In genomic region chr15:63601543-63601942, GRCm38 (mm10) we compare ENCODE assay signal across 8 mouse cellular contexts.
A peak's percentile ranks its signal among the peaks of the same experiment; 100 is the strongest.
DNase-seq lines count a peak whose midpoint lies in the region; ATAC-seq lines count a peak whose summit lies in the region.

No protein-coding gene starts in this region.

- DNase-seq in right cerebral cortex, adult 18-20 months, result peak; percentile 14
- DNase-seq in right cerebral cortex, postnatal 14 days, result no peak
- peak; percentile 57 for DNase-seq in adrenal gland, adult 2 months
- peak; percentile 34 for DNase-seq in induced T-regulatory cell, adult 2 months (ENCODE audit: low read depth)
- peak; percentile 61 for DNase-seq in thymus, postnatal 25 days

- H3K4me3 ChIP-seq in forebrain, embryonic 15.5 days, result no peak overlapping the region
- H3K4me3 ChIP-seq in limb, embryonic 15.5 days, result no peak overlapping the region
- no peak overlapping the region for H3K4me3 ChIP-seq in neural tube, embryonic 12.5 days

- no peaks in the 10 kb centered on the region for H3K4me1 ChIP-seq in forebrain, embryonic 15.5 days
- 0 out of 2 replicates have a peak, but pooled peaks cover 6% of the 10 kb centered on the region for H3K4me1 ChIP-seq in limb, embryonic 15.5 days
- no peaks in the 10 kb centered on the region for H3K4me1 ChIP-seq in neural tube, embryonic 12.5 days

- no peaks in the 10 kb centered on the region for H3K9me3 ChIP-seq in forebrain, embryonic 15.5 days
- H3K9me3 ChIP-seq in limb, embryonic 15.5 days, result no peaks in the 10 kb centered on the region
- H3K9me3 ChIP-seq in neural tube, embryonic 12.5 days, result no peaks in the 10 kb centered on the region

- no peak overlapping the region for H3K4me2 ChIP-seq in forebrain, embryonic 15.5 days (replicated peaks)
- H3K4me2 ChIP-seq in limb, embryonic 15.5 days, result no peak overlapping the region
- no peak overlapping the region for H3K4me2 ChIP-seq in neural tube, embryonic 12.5 days (replicated peaks)

- no peaks in the 10 kb centered on the region for H3K36me3 ChIP-seq in forebrain, embryonic 15.5 days
- no peaks in the 10 kb centered on the region for H3K36me3 ChIP-seq in limb, embryonic 15.5 days
- H3K36me3 ChIP-seq in neural tube, embryonic 12.5 days, result no peaks in the 10 kb centered on the region

- ATAC-seq in forebrain, embryonic 15.5 days (replicated peaks), result peak; percentile 83
- peak; percentile 77; the same call in 1 of the 2 replicates for ATAC-seq in limb, embryonic 15.5 days (ENCODE audit: insufficient number of reproducible peaks, low FRiP score, low TSS enrichment, low read depth)
- ATAC-seq in neural tube, embryonic 12.5 days (ENCODE audit: low FRiP score, low read depth), result peak; percentile 81

- no peak overlapping the region for H3K27ac ChIP-seq in forebrain, embryonic 15.5 days (replicated peaks)
- H3K27ac ChIP-seq in limb, embryonic 15.5 days, result peak overlapping the region; percentile 40
- no peak overlapping the region for H3K27ac ChIP-seq in neural tube, embryonic 12.5 days

- no peak overlapping the region for H3K9ac ChIP-seq in forebrain, embryonic 15.5 days (replicated peaks)
- H3K9ac ChIP-seq in limb, embryonic 15.5 days, result no peak overlapping the region
- H3K9ac ChIP-seq in neural tube, embryonic 12.5 days, result no peak overlapping the region

- WGBS in forebrain, embryonic 15.5 days, result 49% methylated on average over 5 of the region's 5 CpGs
- 37% methylated on average over 5 of the region's 5 CpGs for WGBS in limb, embryonic 15.5 days
- 54% methylated on average over 5 of the region's 5 CpGs for WGBS in neural tube, embryonic 12.5 days

- no peaks in the 10 kb centered on the region for H3K27me3 ChIP-seq in forebrain, embryonic 15.5 days
- no peaks in the 10 kb centered on the region for H3K27me3 ChIP-seq in limb, embryonic 15.5 days
- H3K27me3 ChIP-seq in neural tube, embryonic 12.5 days (replicated peaks), result no peaks in the 10 kb centered on the region
